Mouse (Mus musculus): ENCODE results near the gene Gstp1. TPM values are rescaled to one million over a fixed set of nuclear protein-coding genes. Genes with fewer than 3 reads are reported as not detected.
A peak's percentile ranks its signal among the peaks of the same experiment; 100 is the strongest.
"Not testable (repeated sequence)": the region's sequence is repeated elsewhere in the genome, so short reads cannot be mapped to it uniquely, and the experiment has no call there.

Gene Gstp1
- polyA plus RNA-seq, 1 experiment from 2014 or later, result 1,107 TPM

DNA sequence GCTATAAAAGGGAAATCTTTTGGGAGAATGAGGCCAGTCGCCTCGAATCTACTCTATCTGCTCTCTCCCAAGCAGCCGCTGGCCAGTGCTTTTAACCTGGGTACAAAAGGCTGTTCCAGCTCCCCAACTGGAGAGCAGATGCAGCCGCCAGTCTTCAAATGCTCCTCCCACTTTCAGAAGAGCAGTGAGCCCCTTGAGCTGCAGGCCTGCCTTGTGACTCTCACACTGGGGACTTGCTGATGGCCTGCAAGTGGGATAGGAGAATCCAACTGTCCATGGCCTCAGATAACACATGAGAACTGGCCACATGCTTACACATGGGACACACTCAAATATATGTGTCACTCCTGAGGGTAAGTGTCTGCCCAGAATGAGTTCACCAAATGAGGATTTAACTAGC, 18.9 kb upstream of the Gstp1 start:
- H3K27ac ChIP-seq (ENCODE audit: low read length), result peak overlapping the region; percentile 31
- no peaks in the 10 kb centered on the region for H3K9me3 ChIP-seq (ENCODE audit: control insufficient read depth, low read length)
- ATAC-seq, result no peak
- no peaks in the 10 kb centered on the region for H3K27me3 ChIP-seq (replicated peaks; ENCODE audit: control insufficient read depth, insufficient read depth, low read length)
- H3K9ac ChIP-seq (ENCODE audit: low read depth, low read length), result peak overlapping the region; percentile 11; the same call in 1 of the 2 replicates
- WGBS, result 44% methylated on average over 4 of the region's 4 CpGs
- H3K36me3 ChIP-seq (ENCODE audit: control insufficient read depth, insufficient read depth, low read length), result no peaks in the 10 kb centered on the region
- H3K4me3 ChIP-seq (ENCODE audit: low read length), result no peak overlapping the region
- H3K4me1 ChIP-seq (ENCODE audit: control insufficient read depth, insufficient read depth, low read length), result peaks cover 15% of the 10 kb centered on the region
- no peak overlapping the region for H3K4me2 ChIP-seq (ENCODE audit: low read depth, low read length)

DNA sequence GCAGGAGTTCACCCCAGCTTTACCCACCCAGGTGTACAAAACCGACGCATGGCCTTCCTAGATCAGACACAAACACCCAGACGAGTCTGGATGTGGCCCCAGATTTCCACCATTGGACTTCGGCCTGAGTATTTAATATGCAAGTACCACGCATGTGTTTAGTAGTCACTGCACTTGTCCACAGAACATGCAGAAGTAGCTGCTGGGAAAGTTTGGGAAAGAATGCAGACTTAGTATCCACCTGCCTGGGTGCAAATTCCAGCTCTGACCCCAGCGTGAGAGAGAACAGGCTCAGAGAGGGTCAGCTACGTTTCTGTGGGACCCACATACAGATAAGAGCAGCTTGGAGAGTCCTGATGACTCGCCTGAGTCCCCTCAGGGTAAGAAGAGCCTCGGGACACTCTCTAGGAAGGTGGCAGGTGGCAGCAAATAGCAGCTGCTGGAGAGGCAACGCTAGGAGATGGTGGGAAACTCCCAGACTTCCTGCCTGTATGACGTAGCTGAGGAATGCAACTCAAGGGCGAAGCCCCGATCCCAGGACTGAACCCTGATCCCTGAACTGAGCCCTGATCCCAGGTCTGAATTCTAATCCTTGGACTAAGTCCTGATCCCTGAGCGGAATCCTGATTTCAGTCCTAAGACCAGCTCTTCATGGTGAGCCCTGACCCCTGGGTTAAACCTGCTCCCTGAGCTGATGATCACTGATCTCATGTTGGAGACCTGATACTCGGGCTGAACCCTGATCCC, 18.3 kb upstream of the Gstp1 start:
- peak overlapping the region; percentile 31 for H3K27ac ChIP-seq (ENCODE audit: low read length)
- H3K4me1 ChIP-seq (ENCODE audit: control insufficient read depth, insufficient read depth, low read length), result peaks cover 15% of the 10 kb centered on the region
- peak overlapping the region; percentile 11; the same call in 1 of the 2 replicates for H3K9ac ChIP-seq (ENCODE audit: low read depth, low read length)
- H3K27me3 ChIP-seq (replicated peaks; ENCODE audit: control insufficient read depth, insufficient read depth, low read length), result no peaks in the 10 kb centered on the region
- peak; percentile 24 for ATAC-seq
- no peaks in the 10 kb centered on the region for H3K36me3 ChIP-seq (ENCODE audit: control insufficient read depth, insufficient read depth, low read length)
- H3K9me3 ChIP-seq (ENCODE audit: control insufficient read depth, low read length), result no peaks in the 10 kb centered on the region; the same call in 1 of the 2 replicates
- H3K4me2 ChIP-seq (ENCODE audit: low read depth, low read length), result no peak overlapping the region
- H3K4me3 ChIP-seq (ENCODE audit: low read length), result no peak overlapping the region
- WGBS, result 43% methylated on average over 15 of the region's 15 CpGs

GRCm38 (mm10) chr19:4055216-4055946, 17.6 kb upstream of the Gstp1 start:
- ATAC-seq, result no peak
- Histone ChIP-seq H3K9me3 (ENCODE audit: control insufficient read depth, low read length) (no peaks in the 10 kb centered on the region; the same call in 1 of the 2 replicates), H3K4me2 (ENCODE audit: low read depth, low read length) (no peak overlapping the region), H3K36me3 (ENCODE audit: control insufficient read depth, insufficient read depth, low read length) (no peaks in the 10 kb centered on the region), H3K4me1 (ENCODE audit: control insufficient read depth, insufficient read depth, low read length) (peaks cover 15% of the 10 kb centered on the region), H3K4me3 (ENCODE audit: low read length) (no peak overlapping the region), H3K9ac (ENCODE audit: low read depth, low read length) (no peak overlapping the region), H3K27ac (ENCODE audit: low read length) (0 out of 2 replicates have a peak overlapping the region, but pooled peaks have one; percentile 16), H3K27me3 (replicated peaks; ENCODE audit: control insufficient read depth, insufficient read depth, low read length) (no peaks in the 10 kb centered on the region)
- 70% methylated on average over 8 of the region's 8 CpGs for WGBS

GRCm38 (mm10) chr19:4054613-4055012, 16.8 kb upstream of the Gstp1 start:
- Histone ChIP-seq H3K9ac (ENCODE audit: low read depth, low read length) (no peak overlapping the region), H3K9me3 (ENCODE audit: control insufficient read depth, low read length) (no peaks in the 10 kb centered on the region; the same call in 1 of the 2 replicates), H3K4me2 (ENCODE audit: low read depth, low read length) (no peak overlapping the region), H3K4me3 (ENCODE audit: low read length) (no peak overlapping the region), H3K36me3 (ENCODE audit: control insufficient read depth, insufficient read depth, low read length) (no peaks in the 10 kb centered on the region), H3K27me3 (replicated peaks; ENCODE audit: control insufficient read depth, insufficient read depth, low read length) (no peaks in the 10 kb centered on the region), H3K4me1 (ENCODE audit: control insufficient read depth, insufficient read depth, low read length) (peaks cover 15% of the 10 kb centered on the region), H3K27ac (ENCODE audit: low read length) (no peak overlapping the region)
- no peak for ATAC-seq
- 88% methylated on average over 5 of the region's 5 CpGs for WGBS

DNA sequence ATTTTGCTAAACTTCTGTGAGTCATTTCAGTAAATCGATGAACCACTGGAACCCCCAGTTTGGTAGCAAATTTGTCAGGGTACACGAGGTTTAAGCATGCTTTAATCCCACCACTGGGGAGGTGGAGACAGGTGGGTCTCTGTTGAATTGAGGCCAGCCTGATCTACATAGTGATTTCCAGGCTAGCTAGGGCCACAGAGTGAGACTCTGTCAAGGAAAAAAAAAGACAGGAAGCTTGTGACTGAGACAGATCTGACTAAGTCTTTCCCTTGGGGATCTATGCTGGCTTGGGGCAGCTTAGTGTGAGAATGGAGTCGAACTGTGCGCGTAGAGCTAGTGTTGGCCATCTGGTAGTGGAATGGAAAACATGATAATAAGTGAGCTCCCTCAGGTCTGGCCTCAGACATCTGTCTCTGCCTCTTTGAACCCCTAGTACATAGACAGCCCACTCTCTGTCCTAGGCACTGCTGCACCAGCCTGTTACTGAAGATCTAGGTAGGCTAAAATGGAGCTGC, 14.8 kb upstream of the Gstp1 start:
- Histone ChIP-seq H3K27ac (ENCODE audit: low read length) (no peak overlapping the region), H3K9ac (ENCODE audit: low read depth, low read length) (no peak overlapping the region), H3K4me2 (ENCODE audit: low read depth, low read length) (no peak overlapping the region), H3K27me3 (replicated peaks; ENCODE audit: control insufficient read depth, insufficient read depth, low read length) (no peaks in the 10 kb centered on the region), H3K9me3 (ENCODE audit: control insufficient read depth, low read length) (no peaks in the 10 kb centered on the region; the same call in 1 of the 2 replicates), H3K36me3 (ENCODE audit: control insufficient read depth, insufficient read depth, low read length) (no peaks in the 10 kb centered on the region), H3K4me3 (ENCODE audit: low read length) (no peak overlapping the region), H3K4me1 (ENCODE audit: control insufficient read depth, insufficient read depth, low read length) (peaks cover 15% of the 10 kb centered on the region)
- no peak for ATAC-seq
- 80% methylated on average over 5 of the region's 5 CpGs for WGBS

DNA sequence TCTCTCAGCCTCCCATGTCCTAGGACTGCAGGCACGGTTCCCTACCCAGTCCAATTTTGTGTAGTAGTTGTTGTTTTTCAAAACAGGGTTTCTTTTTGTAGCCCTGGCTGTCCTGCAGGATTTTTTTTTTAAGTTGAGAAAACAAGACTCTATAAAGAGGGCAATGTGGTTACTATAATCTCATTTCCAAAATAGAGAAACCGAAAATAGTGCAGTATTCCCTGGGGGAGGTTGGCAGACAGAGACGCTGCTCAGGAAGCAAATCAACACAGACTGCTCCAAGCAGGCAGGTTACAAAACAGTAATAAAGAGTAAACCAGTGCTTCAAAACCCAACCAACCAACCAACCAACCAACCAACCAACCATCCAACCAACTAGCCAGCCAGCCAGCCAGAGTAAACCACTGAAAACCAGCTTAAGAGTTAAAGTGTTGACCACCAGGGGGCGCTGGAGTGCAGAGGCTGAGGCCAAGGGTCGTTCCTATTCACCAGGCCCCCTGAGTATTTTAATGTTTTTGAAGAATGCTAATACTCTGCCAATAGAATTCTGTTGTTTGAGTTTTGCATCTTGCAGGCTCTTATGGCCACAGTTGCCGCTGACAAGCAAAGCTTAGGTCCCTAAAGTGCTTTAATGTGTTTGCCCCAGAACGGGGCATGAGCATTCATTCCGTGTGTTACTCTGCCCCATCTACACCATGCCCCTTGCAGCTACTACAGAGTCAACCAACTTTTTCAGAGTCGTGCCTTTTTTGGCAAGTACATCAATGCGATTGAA, 14.1 kb upstream of the Gstp1 start:
- ATAC-seq, result no peak
- no peak overlapping the region for H3K4me3 ChIP-seq (ENCODE audit: low read length)
- H3K36me3 ChIP-seq (ENCODE audit: control insufficient read depth, insufficient read depth, low read length), result no peaks in the 10 kb centered on the region
- H3K9me3 ChIP-seq (ENCODE audit: control insufficient read depth, low read length), result no peaks in the 10 kb centered on the region; the same call in 1 of the 2 replicates
- WGBS, result 52% methylated on average over 10 of the region's 10 CpGs
- no peaks in the 10 kb centered on the region for H3K27me3 ChIP-seq (replicated peaks; ENCODE audit: control insufficient read depth, insufficient read depth, low read length)
- H3K4me2 ChIP-seq (ENCODE audit: low read depth, low read length), result no peak overlapping the region
- H3K27ac ChIP-seq (ENCODE audit: low read length), result no peak overlapping the region
- peaks cover 12% of the 10 kb centered on the region for H3K4me1 ChIP-seq (ENCODE audit: control insufficient read depth, insufficient read depth, low read length)
- H3K9ac ChIP-seq (ENCODE audit: low read depth, low read length), result no peak overlapping the region

DNA sequence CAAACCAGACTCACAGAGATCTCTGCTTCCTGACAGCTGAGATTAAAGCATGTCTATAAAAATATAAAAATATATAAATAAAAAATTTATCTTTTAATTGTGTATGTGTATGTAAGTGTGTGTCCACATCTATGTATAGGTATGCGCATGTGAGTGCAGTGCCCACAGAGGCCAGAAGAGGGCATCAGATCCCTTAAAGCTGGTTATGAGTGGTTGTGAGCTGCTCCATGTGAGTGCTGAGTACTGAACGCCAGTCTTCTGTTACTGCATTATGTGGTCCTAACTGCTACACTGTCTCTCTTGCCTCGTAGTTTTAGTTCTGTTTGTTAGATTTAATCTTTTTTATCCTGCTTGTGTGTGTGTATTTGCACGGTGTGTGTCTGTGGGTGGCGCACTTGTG, 13.2 kb upstream of the Gstp1 start:
- H3K4me1 ChIP-seq (ENCODE audit: control insufficient read depth, insufficient read depth, low read length), result peaks cover 6% of the 10 kb centered on the region; the same call in 1 of the 2 replicates
- WGBS, result 95% methylated on average over 5 of the region's 5 CpGs
- ATAC-seq, result no peak
- no peak overlapping the region for H3K27ac ChIP-seq (ENCODE audit: low read length)
- no peak overlapping the region for H3K9ac ChIP-seq (ENCODE audit: low read depth, low read length)
- H3K36me3 ChIP-seq (ENCODE audit: control insufficient read depth, insufficient read depth, low read length), result no peaks in the 10 kb centered on the region
- H3K4me2 ChIP-seq (ENCODE audit: low read depth, low read length), result no peak overlapping the region
- no peaks in the 10 kb centered on the region for H3K27me3 ChIP-seq (replicated peaks; ENCODE audit: control insufficient read depth, insufficient read depth, low read length)
- no peak overlapping the region for H3K4me3 ChIP-seq (ENCODE audit: low read length)
- H3K9me3 ChIP-seq (ENCODE audit: control insufficient read depth, low read length), result no peaks in the 10 kb centered on the region; the same call in 1 of the 2 replicates

- not testable (repeated sequence) for H3K4me2 ChIP-seq (ENCODE audit: low read depth, low read length); H3K36me3 ChIP-seq (ENCODE audit: control insufficient read depth, insufficient read depth, low read length); H3K9ac ChIP-seq (ENCODE audit: low read depth, low read length); H3K4me1 ChIP-seq (ENCODE audit: control insufficient read depth, insufficient read depth, low read length); H3K27ac ChIP-seq (ENCODE audit: low read length); H3K4me3 ChIP-seq (ENCODE audit: low read length); H3K27me3 ChIP-seq (replicated peaks; ENCODE audit: control insufficient read depth, insufficient read depth, low read length); H3K9me3 ChIP-seq (ENCODE audit: control insufficient read depth, low read length); ATAC-seq
- WGBS, result 86% methylated on average over 5 of the region's 5 CpGs
Observed at GRCm38 (mm10) chr19:4049069-4049468, 11.3 kb upstream of the Gstp1 start.

GRCm38 (mm10) chr19:4047859-4048258, 10.1 kb upstream of the Gstp1 start:
- H3K9me3 ChIP-seq (ENCODE audit: control insufficient read depth, low read length), result no peaks in the 10 kb centered on the region; the same call in 1 of the 2 replicates
- no peak overlapping the region for H3K4me3 ChIP-seq (ENCODE audit: low read length)
- no peaks in the 10 kb centered on the region for H3K36me3 ChIP-seq (ENCODE audit: control insufficient read depth, insufficient read depth, low read length)
- H3K9ac ChIP-seq (ENCODE audit: low read depth, low read length), result no peak overlapping the region
- H3K4me2 ChIP-seq (ENCODE audit: low read depth, low read length), result no peak overlapping the region
- peaks cover 4% of the 10 kb centered on the region; the same call in 1 of the 2 replicates for H3K4me1 ChIP-seq (ENCODE audit: control insufficient read depth, insufficient read depth, low read length)
- H3K27me3 ChIP-seq (replicated peaks; ENCODE audit: control insufficient read depth, insufficient read depth, low read length), result no peaks in the 10 kb centered on the region
- 22% methylated on average over 4 of the region's 4 CpGs for WGBS
- H3K27ac ChIP-seq (ENCODE audit: low read length), result no peak overlapping the region
- ATAC-seq, result no peak
